Mouse (Mus musculus) cerebellum, adult 8-10 months (tissue): ENCODE measurements around the gene Ttc34.

Experiments used
- DNase-seq: peaks from one replicate; pipeline ENCODE4 v3.0.0; 2022

Gene Ttc34

DNA sequence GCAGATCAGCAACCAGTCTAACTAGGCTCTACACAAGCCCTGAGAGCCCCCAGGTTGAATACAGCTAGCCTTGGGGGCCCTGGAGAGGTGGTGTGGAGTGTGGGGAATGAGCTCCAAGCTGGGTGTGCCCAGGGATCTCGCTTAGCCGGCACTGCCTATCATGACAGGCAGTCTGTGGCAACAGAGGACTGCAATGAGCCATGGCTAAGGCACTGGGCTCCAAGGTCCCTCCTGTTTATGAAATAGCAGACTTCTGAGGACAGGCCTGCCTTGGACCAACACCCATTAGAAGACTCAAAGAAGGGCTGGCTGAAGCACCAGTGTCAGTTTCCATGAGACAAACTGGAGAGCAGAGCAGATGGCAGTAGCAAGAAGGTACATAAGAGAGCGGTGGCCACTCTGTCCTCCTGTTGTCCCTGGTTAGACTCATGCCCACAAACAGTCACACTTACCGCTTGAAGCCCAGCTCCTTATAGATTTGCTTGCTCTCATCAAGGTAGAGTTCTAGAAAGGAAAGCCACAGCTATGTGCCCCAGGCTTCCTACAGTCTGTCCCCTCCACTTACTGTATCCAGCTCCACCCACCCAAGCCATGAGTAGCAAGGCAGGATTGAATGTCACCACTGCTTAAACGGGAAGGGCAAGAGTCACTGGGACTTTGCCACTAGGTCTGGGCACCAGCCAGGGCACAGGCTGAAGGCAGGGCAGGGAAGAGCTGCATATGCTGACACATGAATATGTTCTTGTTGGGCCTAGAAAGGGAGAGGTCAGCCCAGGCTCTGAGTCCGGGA lies 60.6 kb downstream of the Ttc34 start:
- no peak for DNase-seq

DNA sequence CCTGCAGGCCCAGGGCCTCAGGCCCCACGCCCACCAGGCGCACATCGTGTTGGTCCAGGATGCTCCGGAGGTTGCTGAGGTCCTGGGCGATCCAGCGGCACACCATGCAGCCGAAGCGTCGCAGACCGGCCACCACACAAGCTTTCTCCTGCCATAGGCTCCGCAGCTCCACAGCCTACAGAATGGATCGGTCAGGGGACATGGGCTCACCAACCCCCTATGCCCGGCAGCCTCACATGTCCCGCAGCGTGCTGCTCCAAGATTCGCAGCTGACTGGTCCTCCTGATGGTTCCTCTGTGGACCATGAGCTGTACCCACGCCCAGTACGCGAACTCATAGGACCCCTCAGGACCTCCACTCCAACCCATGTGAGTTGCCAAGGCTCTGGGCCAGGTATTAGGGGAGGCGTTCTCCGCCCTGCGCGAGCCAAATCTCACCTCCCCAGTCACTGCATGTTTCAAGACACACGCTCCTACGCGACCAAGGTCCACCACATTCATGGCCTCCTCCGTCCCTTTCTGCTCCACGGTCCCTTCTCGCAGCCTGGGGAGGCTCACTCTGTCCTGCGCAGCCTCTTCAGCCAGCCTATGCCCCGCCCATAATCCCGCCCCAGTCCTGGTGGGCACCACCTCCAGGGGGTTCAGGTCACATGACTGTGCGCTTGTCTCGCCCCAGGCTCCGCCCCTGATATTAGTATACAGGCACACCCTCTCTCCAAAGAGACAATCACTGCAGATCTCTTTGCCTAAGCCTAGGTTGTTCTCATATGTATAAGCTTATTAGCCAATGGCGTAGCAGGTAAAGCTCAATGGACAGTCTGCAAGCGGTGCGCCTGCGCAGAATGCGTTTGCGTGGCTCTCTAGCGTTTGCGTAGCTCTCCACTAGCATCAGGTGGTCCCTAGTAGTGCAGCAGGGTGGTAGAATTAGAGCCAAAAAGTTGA lies 61.5 kb downstream of the Ttc34 start, which contains the start of gene Fam213b:
Fam213b (minus strand) TSS at position 630 of the 941 bp plus-strand sequence.
- peak; percentile 81 for DNase-seq

DNA sequence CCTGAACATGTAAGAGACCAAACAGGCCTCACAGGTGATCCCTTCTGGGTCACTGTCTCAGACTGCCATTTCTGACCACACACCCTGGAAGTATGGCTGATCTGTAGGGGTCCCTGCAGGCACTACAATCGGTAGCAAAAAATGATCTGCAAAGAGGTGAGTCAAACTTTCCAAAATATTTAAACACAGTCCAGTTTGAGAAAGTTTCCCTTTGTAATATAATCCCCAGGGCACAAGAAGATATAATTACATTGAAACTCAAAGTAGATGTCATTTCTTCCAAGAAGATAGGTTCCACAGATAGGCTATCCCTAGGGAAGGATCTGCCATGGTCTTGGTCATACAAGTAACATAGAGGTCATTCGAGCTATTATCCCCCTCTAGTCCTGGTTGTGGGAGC lies 65.1 kb downstream of the Ttc34 start:
- DNase-seq: no peak

DNA sequence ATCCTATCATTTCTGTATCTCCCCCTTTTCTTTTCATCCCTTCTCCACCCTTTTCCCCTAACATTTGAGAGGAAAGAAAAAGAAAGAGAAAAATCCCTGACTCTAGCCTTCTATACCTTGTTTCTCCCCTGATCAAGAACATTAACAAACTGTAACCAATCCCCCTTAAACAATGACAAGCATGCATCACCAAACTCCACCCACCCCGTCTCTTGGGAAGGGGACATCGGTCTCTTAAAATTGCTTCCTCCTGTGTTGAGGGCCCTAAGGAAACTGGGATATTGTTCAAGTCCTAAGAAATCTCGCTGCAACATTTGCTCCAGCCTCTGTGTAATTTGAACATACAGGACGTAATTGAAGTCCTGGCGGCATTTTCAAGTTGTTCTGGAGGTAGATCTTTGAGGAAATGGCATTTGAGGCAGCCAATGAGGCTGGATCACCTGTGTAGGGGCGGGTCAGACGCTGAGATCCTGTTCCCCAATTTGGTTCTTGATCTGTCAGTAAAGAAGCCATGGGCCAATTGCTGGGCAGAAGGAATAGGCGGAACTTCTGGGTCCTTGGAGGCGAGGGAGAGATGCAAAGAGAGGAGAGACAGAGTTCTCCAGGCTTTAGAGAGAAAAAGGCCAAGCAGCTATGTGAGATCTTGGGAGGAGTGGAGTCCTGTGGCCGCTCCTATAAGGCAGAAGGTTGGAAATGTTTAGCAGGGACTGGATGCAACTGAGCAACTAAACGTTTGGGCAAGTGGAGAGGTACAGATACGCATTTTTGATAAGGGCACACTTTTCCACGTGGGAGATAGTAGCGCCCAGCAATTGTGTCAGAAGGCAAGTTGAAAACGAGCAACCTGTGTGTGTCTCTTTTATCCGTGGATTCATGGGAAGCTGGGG lies 67.2 kb downstream of the Ttc34 start:
- DNase-seq: peak; percentile 83

DNA sequence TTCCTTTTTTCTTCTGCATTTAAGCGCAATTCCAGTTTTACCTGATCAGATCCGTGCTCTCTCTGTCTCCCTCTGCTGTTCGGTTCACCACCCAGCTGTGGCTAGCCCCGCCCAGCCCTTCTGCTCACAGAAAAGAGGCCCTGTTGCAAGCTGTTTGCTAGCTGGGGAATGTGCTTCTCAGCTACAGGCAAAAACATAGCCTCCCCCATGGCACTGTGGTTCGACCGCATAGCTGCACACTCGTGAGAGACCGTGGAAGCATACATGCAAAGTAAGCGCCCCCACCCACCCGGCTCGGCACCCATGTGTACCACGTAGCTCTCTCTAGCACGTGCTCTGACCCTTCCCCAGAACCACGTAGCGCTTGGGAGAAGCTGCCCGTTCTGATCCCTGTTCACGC lies 70.6 kb downstream of the Ttc34 start:
- DNase-seq: peak; percentile 73

DNA sequence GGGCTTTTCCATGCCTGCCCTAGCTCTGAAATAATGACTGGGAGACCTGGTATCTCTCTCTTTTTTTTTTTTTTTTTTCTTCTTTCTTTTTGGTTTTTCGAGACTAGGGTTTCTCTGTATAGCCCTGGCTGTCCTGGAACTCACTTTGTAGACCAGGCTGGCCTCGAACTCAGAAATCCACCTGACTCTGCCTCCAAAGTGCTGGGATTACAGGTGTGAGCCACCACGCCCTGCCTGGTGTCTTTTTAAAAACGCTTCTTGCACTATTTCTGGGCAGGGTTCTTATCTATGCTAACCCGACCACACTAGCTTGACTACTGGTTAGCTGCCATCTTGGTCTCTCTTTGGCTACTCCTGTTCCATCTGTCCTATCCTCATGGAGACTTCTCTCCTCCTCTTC lies 71.2 kb downstream of the Ttc34 start:
- no peak for DNase-seq

DNA sequence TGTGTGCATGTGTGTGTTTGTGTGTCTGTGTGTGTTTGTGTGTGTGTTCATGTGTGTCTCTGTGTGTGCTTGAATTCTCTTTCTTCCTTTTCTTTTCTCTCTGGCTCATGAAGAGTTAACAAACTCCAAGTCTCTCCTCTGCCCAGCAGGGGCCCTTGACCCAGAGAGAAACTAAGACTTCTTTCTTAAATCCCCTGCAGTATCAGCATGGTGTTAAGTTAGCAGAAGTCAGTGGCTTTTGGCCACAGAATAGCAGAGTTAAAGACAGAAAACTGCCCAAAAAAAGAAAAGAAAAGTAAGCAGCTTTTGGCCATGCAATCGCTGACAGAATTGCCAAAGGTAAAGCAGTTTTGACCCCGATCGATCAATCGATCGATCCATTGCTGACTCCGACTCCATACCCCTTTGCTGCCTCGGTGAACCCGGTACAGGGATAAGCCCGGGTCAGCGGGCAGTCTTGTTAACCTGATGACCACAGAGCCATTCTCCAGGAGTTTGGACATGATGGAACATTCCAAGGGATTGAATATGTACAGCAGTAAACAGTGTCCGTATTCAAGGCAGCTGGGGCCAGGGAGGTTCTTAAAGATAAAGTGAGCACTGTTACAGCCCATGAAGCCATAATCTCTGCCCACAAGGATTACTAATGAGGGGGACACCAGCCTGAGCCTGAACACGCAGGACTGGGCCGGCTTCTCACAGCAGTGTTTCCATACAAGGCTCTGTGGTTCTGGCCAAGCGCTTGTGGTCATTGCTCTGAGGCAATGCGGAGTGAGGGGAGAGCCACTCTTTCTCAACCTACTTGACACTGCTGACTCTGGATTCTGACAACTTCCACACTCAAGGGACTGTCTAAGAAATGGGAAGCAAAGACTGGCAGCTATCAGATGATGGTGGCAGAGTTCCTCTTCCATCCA lies 73.6 kb downstream of the Ttc34 start:
- no peak for DNase-seq

DNA sequence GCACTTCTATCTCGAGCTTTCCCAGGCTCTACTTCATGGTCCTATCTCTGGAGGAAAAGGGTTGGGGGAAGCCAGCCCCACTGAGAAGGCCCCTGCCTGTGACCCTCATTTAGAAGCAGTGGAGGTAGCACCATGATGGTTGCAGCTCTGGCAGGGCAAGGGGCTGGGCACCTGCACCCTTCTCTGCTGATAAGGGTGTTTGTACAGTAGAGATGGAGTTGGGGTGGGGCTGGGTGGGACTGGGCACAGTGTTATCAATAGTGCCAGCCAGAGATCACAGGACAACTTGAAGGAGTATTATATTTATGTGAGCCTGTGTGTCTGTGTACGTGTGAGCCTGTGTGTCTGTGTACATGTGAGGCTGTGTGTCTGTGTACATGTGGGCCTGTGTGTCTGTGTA lies 74.4 kb downstream of the Ttc34 start:
- no peak for DNase-seq

DNA sequence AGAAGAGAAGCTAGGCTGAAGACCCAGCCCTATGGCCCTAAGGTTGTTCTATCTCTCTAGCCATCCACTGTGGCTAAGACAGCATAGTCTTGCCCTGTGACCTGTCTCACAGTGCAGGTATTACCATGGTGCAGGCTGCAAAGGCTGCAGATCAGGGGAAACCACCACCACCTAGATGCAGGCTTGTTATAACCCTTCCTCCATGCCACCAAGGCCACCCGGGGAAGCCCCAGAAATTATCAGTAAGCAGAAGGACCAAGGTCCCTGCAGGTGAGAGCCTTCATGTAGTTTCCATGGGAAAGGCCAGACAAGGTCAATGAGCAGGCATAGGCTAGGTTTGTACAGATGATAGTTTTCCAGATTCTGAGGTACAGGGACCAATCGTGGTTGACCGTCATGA lies 76.6 kb downstream of the Ttc34 start:
- no peak for DNase-seq

DNA sequence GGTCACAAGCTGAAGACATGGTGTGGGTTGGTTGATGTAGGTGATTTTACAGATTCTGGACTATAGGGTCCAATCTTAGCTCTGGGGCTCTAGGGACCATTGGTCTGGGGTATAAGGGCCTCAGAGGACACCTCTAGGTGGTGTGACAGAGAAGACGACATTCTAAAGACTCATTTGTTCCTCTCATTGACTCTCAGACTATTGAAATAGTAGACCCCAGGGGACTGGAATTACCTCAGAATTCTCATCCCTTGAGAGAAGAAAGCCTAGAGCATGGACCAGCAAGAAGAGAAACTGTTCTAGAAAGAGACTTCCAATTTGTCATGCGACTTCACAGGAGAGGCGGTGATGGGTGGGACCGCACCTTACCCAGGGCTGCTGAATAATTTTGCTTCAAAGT lies 77.0 kb downstream of the Ttc34 start:
- no peak for DNase-seq

DNA sequence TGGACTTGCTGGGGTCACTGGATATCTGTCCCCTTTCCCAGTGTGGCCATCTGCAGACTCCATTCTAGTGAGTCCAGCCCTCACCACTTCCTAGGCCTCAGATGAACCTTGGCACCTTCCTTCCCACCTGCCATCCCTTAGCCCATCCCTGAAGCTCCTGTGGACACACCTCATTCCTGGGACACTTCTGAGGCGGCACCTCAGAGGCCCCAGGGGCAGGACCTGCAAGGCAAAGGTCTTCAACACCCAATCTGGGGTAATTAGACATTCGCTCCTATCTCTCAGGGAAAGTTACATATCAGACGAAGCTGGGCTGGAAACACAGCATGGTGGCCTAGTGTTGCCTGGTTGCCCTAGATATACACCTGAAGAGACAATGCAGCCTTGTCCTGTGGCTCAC lies 77.4 kb downstream of the Ttc34 start:
- DNase-seq: no peak

DNA sequence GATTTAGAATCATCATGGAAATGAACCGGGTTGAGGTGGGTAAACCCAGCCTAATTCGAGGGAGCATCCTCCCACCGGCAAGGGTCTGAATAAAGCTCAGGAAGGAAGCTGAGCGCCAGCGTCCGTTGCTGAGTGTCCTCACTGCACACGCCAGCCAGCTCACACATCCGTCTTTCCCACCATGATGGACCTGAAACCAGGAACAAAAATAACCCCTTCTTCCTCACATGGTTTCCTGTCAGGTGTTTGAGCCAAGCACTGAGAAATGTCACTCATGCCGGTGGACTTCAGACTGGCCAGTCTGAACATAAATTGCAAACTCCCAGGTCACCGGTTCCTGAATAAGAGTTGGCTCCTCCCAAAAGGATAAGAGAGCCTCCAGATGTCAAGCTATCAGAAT lies 78.0 kb downstream of the Ttc34 start:
- DNase-seq: no peak

DNA sequence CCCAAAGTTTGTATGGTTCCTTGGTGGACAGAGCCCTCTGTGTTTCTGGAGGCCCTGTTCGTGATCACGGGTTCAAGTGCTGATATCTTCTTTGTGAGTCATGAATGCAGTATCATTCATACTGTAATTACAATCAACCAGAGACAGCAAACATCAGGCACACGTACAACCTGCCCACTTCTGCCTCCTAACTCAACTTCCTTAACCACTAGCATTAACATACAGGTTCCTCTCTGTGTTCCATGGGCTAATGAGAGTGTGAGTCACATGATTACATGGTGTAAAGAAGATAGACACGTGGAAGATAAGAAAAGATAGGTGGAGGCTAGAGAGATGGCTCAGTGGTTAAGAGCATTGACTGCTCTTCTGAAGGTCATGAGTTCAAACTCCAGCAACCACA lies 79.4 kb downstream of the Ttc34 start:
- no peak for DNase-seq
